Mouse (Mus musculus) ES-E14 (cell line): ENCODE measurements around the gene A530032D15Rik. TPM values are rescaled to one million over a fixed set of nuclear protein-coding genes. Genes with fewer than 3 reads are reported as not detected.
"Not testable (repeated sequence)": the region's sequence is repeated elsewhere in the genome, so short reads cannot be mapped to it uniquely, and the experiment has no call there.

Experiments used
- DNase-seq: peaks from one replicate; pipeline ENCODE4 v3.0.0-alpha.2; 2013; ENCODE audit warnings: low read depth, low spot score
- H3K27ac ChIP-seq: 2 replicates; pipeline ENCODE4 v1.5.1; 2012; ENCODE audit warnings: low read depth, mild to moderate bottlenecking, low read length, moderate library complexity, mixed read lengths; ENCODE audit not compliant: poor library complexity, insufficient read depth, severe bottlenecking
- H3K36me3 ChIP-seq: 2 replicates; pipeline ENCODE4 v1.6.1; 2012; ENCODE audit warnings: mild to moderate bottlenecking, low read length, moderate library complexity, mixed read lengths; ENCODE audit not compliant: control insufficient read depth, poor library complexity, insufficient read depth, severe bottlenecking
- H3K4me1 ChIP-seq, 2 experiments: fragments of 150-350 bp in 1 of 2; sonication (generic) in 1 of 2; 2 replicates each; pipeline ENCODE4 v1.6.1; 2012; ENCODE audit warnings: low read length in 2 of 2, mild to moderate bottlenecking in 1 of 2, mixed read lengths in 1 of 2; ENCODE audit not compliant: control insufficient read depth in 2 of 2, insufficient read depth in 2 of 2, poor library complexity in 1 of 2
- H3K4me3 ChIP-seq, 2 experiments: fragments of 150-350 bp in 1 of 2; sonication (generic) in 1 of 2; 2 replicates each; pipeline ENCODE4 v1.5.1; 2012; ENCODE audit warnings: low read length in 2 of 2, low read depth in 1 of 2, mild to moderate bottlenecking in 1 of 2, mixed read lengths in 1 of 2; ENCODE audit not compliant: insufficient read depth in 1 of 2, poor library complexity in 1 of 2, severe bottlenecking in 1 of 2
- H3K9ac ChIP-seq: 2 replicates; pipeline ENCODE4 v1.6.1; 2012; ENCODE audit warnings: low read depth, mild to moderate bottlenecking, low read length, mixed read lengths; ENCODE audit not compliant: poor library complexity, insufficient read depth, severe bottlenecking
- H3K9me3 ChIP-seq: fragments of 150-350 bp; sonication (generic); 2 replicates; pipeline ENCODE4 v1.6.1; 2012; ENCODE audit warnings: low read depth, mild to moderate bottlenecking, low read length; ENCODE audit not compliant: control insufficient read depth, insufficient read depth
- in situ Hi-C, 2 experiments: fragments of 600-800 bp; cut with MboI; formaldehyde crosslinking; loops; one replicate each; pipeline ENCODE4 v1.15.1; 2025; ENCODE audit warnings: low sequenced_read_pairs in 2 of 2, inconsistent platforms in 1 of 2; ENCODE audit not compliant: unreplicated experiment in 2 of 2
- total RNA-seq: library from RNA; depleted of rRNA; stranded (reverse); fragments of 300-350 nt; gene quantifications from 2 replicates; pipeline ENCODE4 v1.2.3, GENCODE M21; 2012

The A530032D15Rik gene
- total RNA-seq, 1 experiment = 0.22 TPM

DNA sequence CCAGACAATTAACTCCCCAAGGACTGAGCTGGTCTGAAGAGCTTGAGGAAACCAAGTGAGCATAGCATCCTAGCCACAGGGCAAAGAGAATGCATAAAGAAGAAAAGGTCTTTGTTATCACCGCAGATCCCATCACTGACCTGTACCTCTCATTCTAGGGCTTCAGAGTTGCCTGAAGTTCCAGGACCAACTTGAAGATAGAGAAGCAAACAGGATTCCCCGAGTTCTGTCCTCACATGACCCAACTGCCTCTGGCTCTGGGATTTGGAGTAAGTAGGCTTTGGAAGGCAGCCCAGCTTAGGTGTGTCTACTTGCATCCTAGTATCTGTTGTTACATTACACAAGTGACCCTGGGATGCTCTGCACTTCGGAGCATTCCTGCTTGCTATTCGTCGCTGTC, 3.2 kb upstream of the A530032D15Rik start:
- DNase-seq, H3K4me3 ChIP-seq, H3K9ac ChIP-seq, H3K9me3 ChIP-seq, H3K36me3 ChIP-seq, in situ Hi-C loops, H3K4me1 ChIP-seq, H3K27ac ChIP-seq: not testable (repeated sequence)

GRCm38 (mm10) chr1:85112266-85112665, 2.6 kb upstream of the A530032D15Rik start:
- DNase-seq, H3K27ac ChIP-seq, H3K9me3 ChIP-seq, in situ Hi-C loops, H3K36me3 ChIP-seq, H3K4me3 ChIP-seq, H3K9ac ChIP-seq, H3K4me1 ChIP-seq: not testable (repeated sequence)

- H3K9ac ChIP-seq, H3K36me3 ChIP-seq, H3K4me3 ChIP-seq, H3K9me3 ChIP-seq, H3K4me1 ChIP-seq, DNase-seq, in situ Hi-C loops, H3K27ac ChIP-seq: not testable (repeated sequence)
Measured at GRCm38 (mm10) chr1:85111572-85111971, 1.9 kb upstream of the A530032D15Rik start.

DNA sequence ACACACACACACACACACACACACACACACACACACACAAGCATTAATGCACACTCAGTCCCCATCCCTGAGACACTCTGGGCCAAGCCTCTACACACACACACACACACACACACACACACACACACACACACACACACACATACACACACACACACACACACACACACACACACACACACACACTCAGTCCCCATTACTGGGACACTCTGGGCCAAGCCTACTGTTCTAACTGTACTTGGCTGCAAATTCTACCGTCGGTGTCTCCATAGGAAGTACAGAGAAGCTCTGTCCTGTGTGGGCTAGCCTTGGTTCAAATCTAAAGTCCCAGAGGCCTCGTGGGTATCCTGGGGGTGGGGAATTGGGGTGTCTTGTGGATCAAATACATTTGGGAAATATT, 1.2 kb upstream of the A530032D15Rik start:
- in situ Hi-C loops, H3K4me1 ChIP-seq, DNase-seq, H3K9ac ChIP-seq, H3K27ac ChIP-seq, H3K4me3 ChIP-seq, H3K36me3 ChIP-seq, H3K9me3 ChIP-seq: not testable (repeated sequence)

- H3K27ac ChIP-seq, H3K9ac ChIP-seq, H3K36me3 ChIP-seq, H3K4me3 ChIP-seq, DNase-seq, H3K9me3 ChIP-seq, in situ Hi-C loops, H3K4me1 ChIP-seq: not testable (repeated sequence)
Measured at GRCm38 (mm10) chr1:85106013-85106412, 3.6 kb downstream of the A530032D15Rik start.

GRCm38 (mm10) chr1:85105336-85105735, 4.3 kb downstream of the A530032D15Rik start:
- H3K9ac ChIP-seq, in situ Hi-C loops, H3K27ac ChIP-seq, H3K36me3 ChIP-seq, H3K4me1 ChIP-seq, DNase-seq, H3K4me3 ChIP-seq, H3K9me3 ChIP-seq: not testable (repeated sequence)

GRCm38 (mm10) chr1:85101754-85102153, 7.9 kb downstream of the A530032D15Rik start:
- DNase-seq, H3K4me3 ChIP-seq, in situ Hi-C loops, H3K27ac ChIP-seq, H3K9me3 ChIP-seq, H3K9ac ChIP-seq, H3K36me3 ChIP-seq, H3K4me1 ChIP-seq: not testable (repeated sequence)

DNA sequence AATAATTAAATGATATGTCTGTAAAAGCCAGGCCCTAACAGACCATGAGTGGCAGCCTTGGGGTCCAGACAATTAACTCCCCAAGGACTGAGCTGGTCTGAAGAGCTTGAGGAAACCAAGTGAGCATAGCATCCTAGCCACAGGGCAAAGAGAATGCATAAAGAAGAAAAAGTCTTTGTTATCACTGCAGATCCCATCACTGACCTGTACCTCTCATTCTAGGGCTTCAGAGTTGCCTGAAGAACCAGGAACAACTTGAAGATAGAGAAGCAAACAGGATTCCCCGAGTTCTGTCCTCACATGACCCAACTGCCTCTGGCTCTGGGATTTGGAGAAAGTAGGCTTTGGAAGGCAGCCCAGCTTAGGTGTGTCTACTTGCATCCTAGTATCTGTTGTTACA, 9.8 kb downstream of the A530032D15Rik start, which contains the start of gene Gm10553:
TSS of gene Gm10553 (plus strand) at position 301 of the 400 bp plus-strand sequence.
- H3K4me3 ChIP-seq, DNase-seq, in situ Hi-C loops, H3K36me3 ChIP-seq, H3K4me1 ChIP-seq, H3K27ac ChIP-seq, H3K9ac ChIP-seq, H3K9me3 ChIP-seq: not testable (repeated sequence)

DNA sequence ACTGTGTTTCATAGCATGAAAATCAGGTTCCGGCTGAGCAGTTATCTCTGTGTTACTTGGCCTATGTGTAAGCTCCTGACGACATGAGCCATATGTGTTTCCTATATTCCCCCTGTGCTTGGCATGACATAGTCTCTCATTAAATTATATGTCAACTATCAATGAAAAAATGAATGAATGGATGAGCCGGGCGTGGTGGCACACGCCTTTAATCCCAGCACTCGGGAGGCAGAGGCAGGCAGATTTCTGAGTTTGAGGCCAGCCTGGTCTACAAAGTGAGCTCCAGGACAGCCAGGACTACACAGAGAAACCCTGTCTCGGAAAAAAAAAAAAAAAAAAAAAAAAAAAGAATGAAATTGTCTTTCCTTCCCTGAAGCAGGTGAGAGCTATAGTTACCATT, 10.6 kb downstream of the A530032D15Rik start:
- DNase-seq, H3K9ac ChIP-seq, in situ Hi-C loops, H3K9me3 ChIP-seq, H3K4me1 ChIP-seq, H3K36me3 ChIP-seq, H3K4me3 ChIP-seq, H3K27ac ChIP-seq: not testable (repeated sequence)
